Mouse (Mus musculus) lung, postnatal 14 days (tissue): ENCODE results near the gene Tatdn3.
A peak's percentile ranks its signal among the peaks of the same experiment; 100 is the strongest.
"Not testable (repeated sequence)": the region's sequence is repeated elsewhere in the genome, so short reads cannot be mapped to it uniquely, and the experiment has no call there.

Experiments used
- DNase-seq: peaks from one replicate; pipeline ENCODE4 v3.0.0; 2021

Tatdn3 gene

GRCm38 (mm10) chr1:191030922-191031425 is 31.8 kb downstream of the Tatdn3 start:
- not testable (repeated sequence) for DNase-seq

GRCm38 (mm10) chr1:191030182-191030581 is 32.5 kb downstream of the Tatdn3 start:
- DNase-seq, result no peak

- peak; percentile 99 for DNase-seq
Measured at GRCm38 (mm10) chr1:191026021-191026713, 36.6 kb downstream of the Tatdn3 start, which contains the start of gene Flvcr1. TSS of gene Flvcr1 (minus strand) at chr1:191026158.

GRCm38 (mm10) chr1:191025016-191026012 is 37.4 kb downstream of the Tatdn3 start:
- DNase-seq, result peak; percentile 26

GRCm38 (mm10) chr1:191023806-191024205 is 38.9 kb downstream of the Tatdn3 start:
- DNase-seq, result not testable (repeated sequence)

GRCm38 (mm10) chr1:191023140-191023539 is 39.6 kb downstream of the Tatdn3 start:
- DNase-seq, result no peak

GRCm38 (mm10) chr1:191021016-191021415 is 41.7 kb downstream of the Tatdn3 start:
- DNase-seq, result no peak

- no peak for DNase-seq
Measured at GRCm38 (mm10) chr1:191020217-191020924, 42.4 kb downstream of the Tatdn3 start.

- no peak for DNase-seq
Measured at GRCm38 (mm10) chr1:191019803-191020202, 42.9 kb downstream of the Tatdn3 start.

GRCm38 (mm10) chr1:191014271-191014670 is 48.5 kb downstream of the Tatdn3 start:
- no peak for DNase-seq

GRCm38 (mm10) chr1:191008707-191009106 is 54.0 kb downstream of the Tatdn3 start:
- no peak for DNase-seq

GRCm38 (mm10) chr1:191002201-191002600 is 60.5 kb downstream of the Tatdn3 start:
- DNase-seq, result peak; percentile 33

- DNase-seq, result no peak
Measured at GRCm38 (mm10) chr1:191000686-191001085, 62.0 kb downstream of the Tatdn3 start.

- DNase-seq, result no peak
Measured at GRCm38 (mm10) chr1:190998027-190998426, 64.7 kb downstream of the Tatdn3 start.

- no peak for DNase-seq
Measured at GRCm38 (mm10) chr1:190996346-190996877, 66.3 kb downstream of the Tatdn3 start.
